Mouse (Mus musculus): ENCODE results near the gene Dbp.

Dbp gene

GRCm38 (mm10) chr7:45711316-45712021, 6.6 kb downstream of the Dbp start:
- peaks cover 89% of the 10 kb centered on the region for H3K4me1 ChIP-seq (replicated peaks; ENCODE audit: low read depth, low read length)
- no peaks in the 10 kb centered on the region for H3K27me3 ChIP-seq (ENCODE audit: insufficient read depth, low read length)
- peaks cover 67% of the 10 kb centered on the region for H3K36me3 ChIP-seq (ENCODE audit: insufficient read depth, low read length)
- TF ChIP-seq POU5F1 (IDR thresholded peaks at IDR 0.05; ENCODE audit: borderline replicate concordance, low read length) (no peak), CTCF (conservative IDR thresholded peaks at IDR 0.05; ENCODE audit: low read length) (no peak), NANOG (IDR thresholded peaks at IDR 0.05; ENCODE audit: borderline replicate concordance, low read length) (no peak)
- peak overlapping the region; percentile 49 for H3K4me3 ChIP-seq (replicated peaks; ENCODE audit: low read length)
- no peaks in the 10 kb centered on the region for H3K9me3 ChIP-seq (ENCODE audit: low read length)

GRCm38 (mm10) chr7:45712022-45712757, 7.3 kb downstream of the Dbp start:
- Histone ChIP-seq H3K4me1 (replicated peaks; ENCODE audit: low read depth, low read length) (peaks cover 93% of the 10 kb centered on the region), H3K36me3 (ENCODE audit: insufficient read depth, low read length) (peaks cover 70% of the 10 kb centered on the region), H3K9me3 (ENCODE audit: low read length) (no peaks in the 10 kb centered on the region), H3K4me3 (replicated peaks; ENCODE audit: low read length) (peak overlapping the region; percentile 26; the same call in 1 of the 2 replicates), H3K27me3 (ENCODE audit: insufficient read depth, low read length) (no peaks in the 10 kb centered on the region)
- TF ChIP-seq NANOG (IDR thresholded peaks at IDR 0.05; ENCODE audit: borderline replicate concordance, low read length) = no peak
- TF ChIP-seq POU5F1 (IDR thresholded peaks at IDR 0.05; ENCODE audit: borderline replicate concordance, low read length) = no peak
- TF ChIP-seq CTCF (conservative IDR thresholded peaks at IDR 0.05; ENCODE audit: low read length) = no peak

GRCm38 (mm10) chr7:45713396-45713795, 8.5 kb downstream of the Dbp start:
- Histone ChIP-seq H3K9me3 (ENCODE audit: low read length) (no peaks in the 10 kb centered on the region), H3K4me3 (replicated peaks; ENCODE audit: low read length) (0 out of 2 replicates have a peak overlapping the region, but pooled peaks have one; percentile 29), H3K27me3 (ENCODE audit: insufficient read depth, low read length) (no peaks in the 10 kb centered on the region), H3K36me3 (ENCODE audit: insufficient read depth, low read length) (peaks cover 69% of the 10 kb centered on the region), H3K4me1 (replicated peaks; ENCODE audit: low read depth, low read length) (peaks cover 82% of the 10 kb centered on the region)
- no peak for TF ChIP-seq CTCF (conservative IDR thresholded peaks at IDR 0.05; ENCODE audit: low read length)
- no peak for TF ChIP-seq NANOG (IDR thresholded peaks at IDR 0.05; ENCODE audit: borderline replicate concordance, low read length)
- TF ChIP-seq POU5F1 (IDR thresholded peaks at IDR 0.05; ENCODE audit: borderline replicate concordance, low read length) = no peak

- Histone ChIP-seq H3K27me3 (ENCODE audit: insufficient read depth, low read length) (no peaks in the 10 kb centered on the region), H3K4me3 (replicated peaks; ENCODE audit: low read length) (peak overlapping the region; percentile 85), H3K4me1 (replicated peaks; ENCODE audit: low read depth, low read length) (peaks cover 76% of the 10 kb centered on the region), H3K36me3 (ENCODE audit: insufficient read depth, low read length) (peaks cover 69% of the 10 kb centered on the region), H3K9me3 (ENCODE audit: low read length) (no peaks in the 10 kb centered on the region)
- no peak for TF ChIP-seq CTCF (conservative IDR thresholded peaks at IDR 0.05; ENCODE audit: low read length)
- no peak for TF ChIP-seq NANOG (IDR thresholded peaks at IDR 0.05; ENCODE audit: borderline replicate concordance, low read length)
- no peak for TF ChIP-seq POU5F1 (IDR thresholded peaks at IDR 0.05; ENCODE audit: borderline replicate concordance, low read length)
Measured at GRCm38 (mm10) chr7:45713881-45714520, 9.1 kb downstream of the Dbp start.

GRCm38 (mm10) chr7:45714630-45715089, 9.8 kb downstream of the Dbp start:
- no peaks in the 10 kb centered on the region for H3K9me3 ChIP-seq (ENCODE audit: low read length)
- H3K4me3 ChIP-seq (replicated peaks; ENCODE audit: low read length) = peak overlapping the region; percentile 85
- no peaks in the 10 kb centered on the region for H3K27me3 ChIP-seq (ENCODE audit: insufficient read depth, low read length)
- peaks cover 69% of the 10 kb centered on the region for H3K36me3 ChIP-seq (ENCODE audit: insufficient read depth, low read length)
- H3K4me1 ChIP-seq (replicated peaks; ENCODE audit: low read depth, low read length) = peaks cover 72% of the 10 kb centered on the region
- TF ChIP-seq POU5F1 (IDR thresholded peaks at IDR 0.05; ENCODE audit: borderline replicate concordance, low read length) (no peak), NANOG (IDR thresholded peaks at IDR 0.05; ENCODE audit: borderline replicate concordance, low read length) (no peak), CTCF (conservative IDR thresholded peaks at IDR 0.05; ENCODE audit: low read length) (no peak)

GRCm38 (mm10) chr7:45715090-45715708, 10.3 kb downstream of the Dbp start, which contains the start of gene Rpl18:
TSS of gene Rpl18 (plus strand) at chr7:45715457.
- no peaks in the 10 kb centered on the region for H3K9me3 ChIP-seq (ENCODE audit: low read length)
- H3K4me3 ChIP-seq (replicated peaks; ENCODE audit: low read length) = peak within 1 kb of the TSS; percentile 85
- TF ChIP-seq CTCF (conservative IDR thresholded peaks at IDR 0.05; ENCODE audit: low read length) = no peak
- TF ChIP-seq POU5F1 (IDR thresholded peaks at IDR 0.05; ENCODE audit: borderline replicate concordance, low read length) = no peak
- no peak for TF ChIP-seq NANOG (IDR thresholded peaks at IDR 0.05; ENCODE audit: borderline replicate concordance, low read length)
- peaks cover 71% of the 10 kb centered on the region for H3K4me1 ChIP-seq (replicated peaks; ENCODE audit: low read depth, low read length)
- H3K36me3 ChIP-seq (ENCODE audit: insufficient read depth, low read length) = peaks cover 69% of the 10 kb centered on the region
- no peaks in the 10 kb centered on the region for H3K27me3 ChIP-seq (ENCODE audit: insufficient read depth, low read length)

- no peak for TF ChIP-seq NANOG (IDR thresholded peaks at IDR 0.05; ENCODE audit: borderline replicate concordance, low read length)
- no peak for TF ChIP-seq CTCF (conservative IDR thresholded peaks at IDR 0.05; ENCODE audit: low read length)
- no peak for TF ChIP-seq POU5F1 (IDR thresholded peaks at IDR 0.05; ENCODE audit: borderline replicate concordance, low read length)
- Histone ChIP-seq H3K27me3 (ENCODE audit: insufficient read depth, low read length) (no peaks in the 10 kb centered on the region), H3K4me3 (replicated peaks; ENCODE audit: low read length) (peak overlapping the region; percentile 85), H3K9me3 (ENCODE audit: low read length) (no peaks in the 10 kb centered on the region), H3K36me3 (ENCODE audit: insufficient read depth, low read length) (peaks cover 69% of the 10 kb centered on the region), H3K4me1 (replicated peaks; ENCODE audit: low read depth, low read length) (peaks cover 71% of the 10 kb centered on the region)
Measured at GRCm38 (mm10) chr7:45715741-45716459, 11.0 kb downstream of the Dbp start.
